Mouse (Mus musculus): Measurements from ENCODE around the gene Tmem255a.

Tmem255a gene
- long read RNA-seq, experiment 1, transcript Tmem255a-201 (10 exons, 3,380 nt), result major isoform, 7 of 22 reads
- long read RNA-seq, experiment 1, partial matches to known transcripts, result 3 of 22 reads
- long read RNA-seq, experiment 1, other reads (novel, unspliced or antisense), result 10 of 22 reads
- long read RNA-seq, experiment 2, partial matches to known transcripts, result 0 of 6 reads
- long read RNA-seq, experiment 2, other reads (novel, unspliced or antisense), result 2 of 6 reads

- intact Hi-C loops (cut with DNase I), result loop anchor here (5.0 kb wide), 1 partner anchor 70 kb away; no protein-coding TSS in a partner anchor
Measured at GRCm38 (mm10) chrX:38251851-38252571, at the start of gene Tmem255a. Tmem255a (minus strand) TSS chrX:38252439.

GRCm38 (mm10) chrX:38259610-38260009 is 7.4 kb upstream of the Tmem255a start:
- intact Hi-C loops (cut with DNase I), result loop anchor here (2.0 kb wide), 1 partner anchor 107 kb away; no protein-coding TSS in a partner anchor

- intact Hi-C loops (cut with DNase I), result loop anchor here (5.0 kb wide), 1 partner anchor 72 kb away; no protein-coding TSS in a partner anchor
Measured at GRCm38 (mm10) chrX:38250352-38250950, 1.8 kb downstream of the Tmem255a start.

- intact Hi-C loops (cut with DNase I), result loop anchor here (5.0 kb wide), 2 partner anchors 73 to 188 kb away; no protein-coding TSS in a partner anchor
Measured at GRCm38 (mm10) chrX:38249640-38250351, 2.4 kb downstream of the Tmem255a start.

DNA sequence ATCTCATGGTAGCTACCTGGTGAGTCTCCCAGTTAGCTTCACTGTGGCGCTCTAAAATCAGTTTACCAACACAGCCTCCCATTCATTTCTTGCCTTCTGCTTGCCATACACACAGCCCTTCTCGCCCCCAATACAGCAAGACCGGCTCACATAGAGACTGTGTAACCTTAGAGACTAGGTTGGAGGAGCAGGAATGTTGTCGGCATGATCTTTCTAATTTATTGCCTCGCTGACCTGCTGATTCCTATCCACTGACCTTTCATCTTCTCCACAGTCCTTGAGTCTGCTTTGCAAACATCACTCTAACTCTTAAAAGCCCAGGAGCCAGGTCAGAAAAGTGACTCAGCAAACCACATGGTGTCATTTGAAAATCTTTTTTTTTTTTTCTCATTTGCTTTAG is 4.6 kb downstream of the Tmem255a start:
- intact Hi-C loops (cut with DNase I), result loop anchor here (5.0 kb wide), 1 partner anchor 190 kb away; no protein-coding TSS in a partner anchor

GRCm38 (mm10) chrX:38247108-38247507 is 5.1 kb downstream of the Tmem255a start:
- intact Hi-C loops (cut with DNase I), result loop anchor here (5.0 kb wide), 1 partner anchor 190 kb away; no protein-coding TSS in a partner anchor

GRCm38 (mm10) chrX:38237731-38238130 is 14.5 kb downstream of the Tmem255a start:
- intact Hi-C loops (cut with DNase I), result no loop called here

DNA sequence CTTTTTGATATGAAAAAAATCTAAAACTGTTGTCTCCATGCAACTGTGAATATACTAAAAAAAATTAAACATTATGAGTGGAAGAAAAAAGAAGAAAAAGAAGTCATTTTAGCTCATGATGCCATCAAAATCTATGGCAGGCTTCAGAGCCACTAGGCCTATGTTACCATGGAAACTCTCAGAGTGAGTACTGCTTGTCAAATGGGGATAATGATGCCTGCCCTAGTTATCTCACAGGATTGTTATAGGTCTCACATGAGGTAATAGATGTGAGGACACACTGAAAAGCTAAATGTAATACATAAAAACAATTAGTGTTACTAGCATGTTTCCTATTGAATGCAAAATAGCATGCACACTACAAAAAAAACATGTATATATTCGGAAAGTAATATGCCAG is 22.4 kb downstream of the Tmem255a start:
- intact Hi-C loops (cut with DNase I), result no loop called here

- intact Hi-C loops (cut with DNase I), result no loop called here
Measured at GRCm38 (mm10) chrX:38222757-38223156, 29.5 kb downstream of the Tmem255a start.

GRCm38 (mm10) chrX:38217676-38217991 is 34.6 kb downstream of the Tmem255a start:
- intact Hi-C loops (cut with DNase I), result no loop called here

DNA sequence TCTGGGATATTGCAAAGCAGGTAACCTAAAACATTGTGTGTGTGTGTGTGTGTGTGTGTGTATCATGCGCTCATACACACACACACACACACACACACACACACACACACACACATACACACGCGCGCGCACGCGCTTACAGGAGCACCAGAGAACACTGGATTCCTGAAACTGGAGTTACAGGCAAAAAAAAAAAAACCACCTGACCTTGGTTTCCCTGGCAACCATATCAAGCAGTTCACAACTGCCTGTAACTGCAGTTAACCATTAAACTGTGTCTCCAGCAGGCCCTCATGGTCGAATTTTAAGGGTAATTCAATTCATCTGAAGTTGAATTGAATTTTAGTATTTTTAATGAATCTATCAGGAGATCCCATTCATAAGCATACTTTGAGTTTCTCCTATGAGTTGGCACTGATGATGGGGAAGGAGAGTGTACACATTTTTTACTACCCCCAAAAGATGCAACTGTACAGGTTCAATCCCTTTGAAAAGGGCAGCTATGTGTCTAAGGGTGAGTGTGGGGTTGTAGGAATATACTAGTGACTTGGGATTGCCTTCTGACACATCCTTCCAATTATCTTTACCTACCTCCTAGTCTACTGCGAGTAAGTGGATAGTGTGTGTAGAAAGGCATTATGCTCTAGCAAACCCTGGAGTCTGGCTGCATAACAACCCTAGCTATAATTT is 35.1 kb downstream of the Tmem255a start:
- intact Hi-C loops (cut with DNase I), result no loop called here

GRCm38 (mm10) chrX:38207392-38207791 is 44.8 kb downstream of the Tmem255a start:
- intact Hi-C loops (cut with DNase I), result no loop called here

DNA sequence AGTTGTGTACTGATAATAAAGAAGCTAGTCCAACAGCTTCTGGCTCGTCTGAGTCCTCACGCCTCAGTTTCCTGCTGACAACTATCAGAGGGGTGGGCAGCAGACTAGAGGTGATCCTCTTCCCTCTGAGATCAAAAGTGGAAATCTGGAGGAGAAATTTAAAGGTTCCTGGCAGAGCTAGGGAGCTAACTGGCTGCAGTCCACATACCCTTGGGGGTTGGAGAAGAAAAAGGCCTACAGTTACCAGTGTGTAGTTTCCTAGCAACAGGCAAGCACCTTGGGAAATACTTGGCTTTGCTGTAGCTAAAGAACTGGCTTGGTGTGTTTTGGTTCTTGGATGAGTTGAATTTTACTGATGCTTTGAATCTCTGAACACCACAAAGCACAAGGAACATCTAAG is 50.4 kb downstream of the Tmem255a start:
- intact Hi-C loops (cut with DNase I), result no loop called here

GRCm38 (mm10) chrX:38190458-38190764 is 61.8 kb downstream of the Tmem255a start:
- intact Hi-C loops (cut with DNase I), result no loop called here

DNA sequence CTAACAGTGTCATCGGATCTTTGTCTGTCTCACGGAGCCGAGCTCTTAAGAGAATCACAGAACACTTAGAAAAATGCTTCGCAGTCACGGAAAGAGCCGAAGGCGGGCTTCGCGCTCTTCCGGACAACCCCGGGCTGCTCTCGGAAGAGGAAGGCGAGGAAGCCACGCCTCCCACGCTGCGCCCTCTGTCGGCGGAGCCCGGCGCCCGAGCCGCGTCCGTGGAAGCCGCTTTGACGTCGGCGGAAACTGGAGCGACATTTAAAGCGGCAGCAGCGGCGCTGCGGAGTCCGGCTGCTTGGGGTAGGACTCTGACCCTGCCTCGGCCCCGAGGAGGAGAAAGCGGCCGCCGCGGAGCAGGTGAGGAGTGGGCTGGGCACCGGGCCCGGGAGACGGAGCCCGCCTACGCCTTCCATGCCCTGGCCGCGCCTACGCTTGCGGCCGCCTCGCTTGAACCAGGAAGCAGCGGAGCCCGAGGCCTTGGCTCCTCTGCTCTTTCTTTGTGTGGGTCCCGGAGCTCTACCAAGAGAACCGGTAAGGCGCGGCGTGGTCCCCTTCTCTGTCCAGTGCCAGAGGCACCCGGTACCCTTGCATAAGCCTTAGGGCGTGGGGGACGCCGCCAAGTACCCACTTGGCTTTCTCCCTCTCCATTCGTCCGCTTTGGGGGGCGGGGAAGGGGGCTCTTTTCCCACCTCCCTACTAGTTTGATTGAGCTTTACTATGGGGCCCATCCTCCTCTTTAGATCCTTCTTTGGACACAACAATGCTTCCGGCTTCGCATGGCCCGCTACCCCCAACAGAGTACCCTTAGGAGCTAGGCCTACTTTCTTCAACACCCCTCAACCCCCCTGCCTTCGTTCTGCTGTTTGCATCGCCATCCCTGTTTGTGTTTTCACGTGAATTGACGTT is 62.4 kb downstream of the Tmem255a start, which contains the start of gene Zbtb33:
Zbtb33 (plus strand) TSS at position 242 of the 906 bp plus-strand sequence.
- intact Hi-C loops (cut with DNase I), result no loop called here

DNA sequence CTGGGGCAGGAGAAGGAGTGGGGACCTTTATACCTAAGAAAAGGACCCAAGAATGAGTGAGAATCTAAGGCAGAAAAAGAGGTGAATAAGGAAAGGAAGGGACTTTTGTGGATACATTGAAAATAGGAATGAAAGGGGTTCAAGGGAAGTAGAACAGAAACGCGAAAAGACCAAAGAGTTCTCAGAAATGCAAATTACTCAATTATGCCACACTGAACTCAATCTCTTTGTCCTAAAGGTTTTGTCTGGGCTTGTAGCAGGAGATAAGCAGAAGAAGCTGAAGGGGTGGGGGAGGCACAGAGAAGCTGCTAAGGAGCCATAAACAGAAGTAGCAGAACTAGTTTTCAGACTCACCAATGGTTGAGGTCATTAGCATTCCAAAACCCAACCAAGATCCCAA is 66.7 kb downstream of the Tmem255a start:
- intact Hi-C loops (cut with DNase I), result no loop called here

GRCm38 (mm10) chrX:38181608-38182258 is 70.5 kb downstream of the Tmem255a start:
- intact Hi-C loops (cut with DNase I), result no loop called here

DNA sequence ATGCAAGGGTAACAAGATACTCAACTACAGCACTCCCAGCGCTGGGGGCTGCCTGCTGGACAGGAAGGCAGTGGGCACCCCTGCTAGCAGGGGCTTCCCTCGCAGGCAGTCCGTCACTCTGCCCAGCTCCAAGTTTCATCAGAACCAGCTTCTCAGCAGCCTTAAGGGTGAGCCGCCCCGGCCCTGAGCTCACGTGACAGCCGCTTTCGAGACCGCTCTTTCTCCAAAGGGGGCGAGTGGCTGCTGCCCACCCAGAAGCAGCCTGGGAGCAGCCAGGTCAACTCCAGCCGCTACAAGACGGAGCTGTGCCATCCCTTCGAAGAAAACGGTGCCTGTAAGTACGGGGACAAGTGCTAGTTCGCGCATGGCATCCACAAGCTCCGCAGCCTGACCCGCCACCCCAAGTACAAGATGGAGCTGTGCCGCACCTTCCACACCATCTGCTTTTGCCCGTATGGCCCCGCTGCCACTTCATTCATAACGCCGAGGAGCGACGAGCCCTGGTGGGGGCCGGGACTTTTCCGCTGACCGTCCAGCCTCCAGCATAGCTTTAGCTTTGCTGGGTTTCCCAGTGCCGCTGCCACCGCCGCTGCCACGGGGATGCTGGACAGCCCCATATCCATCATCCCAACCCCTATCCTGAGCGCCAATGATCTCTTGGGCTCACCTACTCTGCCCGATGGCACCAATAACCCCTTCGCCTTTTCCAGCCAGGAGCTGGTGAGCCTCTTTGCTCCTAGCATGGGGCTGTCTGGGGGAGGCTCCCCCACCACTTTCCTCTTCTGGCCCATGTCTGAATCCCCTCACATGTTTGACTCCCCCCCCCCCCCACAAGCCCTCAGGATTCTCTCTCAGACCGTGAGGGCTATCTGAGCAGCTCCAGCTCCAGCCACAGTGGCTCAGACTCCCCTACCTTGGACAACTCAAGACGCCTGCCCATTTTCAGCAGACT is 71.3 kb downstream of the Tmem255a start:
- intact Hi-C loops (cut with DNase I), result no loop called here

All from adrenal gland (tissue).